Mouse (Mus musculus) limb, embryonic 10.5 days (tissue): ENCODE results near the gene Acer2. TPM values are rescaled to one million over a fixed set of nuclear protein-coding genes. Genes with fewer than 3 reads are reported as not detected.
"Not testable (repeated sequence)": the region's sequence is repeated elsewhere in the genome, so short reads cannot be mapped to it uniquely, and the experiment has no call there.

Experiments used
- DNase-seq: peaks from one replicate; pipeline ENCODE4 v3.0.0-alpha.2; 2017; ENCODE audit warnings: low spot score
- H3K27ac ChIP-seq: fragments of 300-500 bp; sonication (generic); 2 replicates; pipeline ENCODE4 v1.5.1; 2016; ENCODE audit warnings: mild to moderate bottlenecking
- H3K27me3 ChIP-seq: fragments of 300-500 bp; sonication (generic); 2 replicates; pipeline ENCODE4 v1.6.1; 2016; ENCODE audit warnings: low read depth, mild to moderate bottlenecking; ENCODE audit not compliant: poor library complexity, severe bottlenecking
- H3K36me3 ChIP-seq: fragments of 300-500 bp; sonication (generic); 2 replicates; pipeline ENCODE4 v1.6.1; 2016; ENCODE audit warnings: mild to moderate bottlenecking, moderate library complexity
- H3K4me1 ChIP-seq: fragments of 300-500 bp; sonication (generic); 2 replicates; pipeline ENCODE4 v1.6.1; 2016
- H3K4me3 ChIP-seq: fragments of 300-500 bp; sonication (generic); 2 replicates; pipeline ENCODE4 v1.5.1; 2016; ENCODE audit warnings: mild to moderate bottlenecking, moderate library complexity
- H3K9me3 ChIP-seq: fragments of 300-500 bp; sonication (generic); replicated peaks from 2 replicates; pipeline ENCODE4 v1.6.1; 2016; ENCODE audit warnings: mild to moderate bottlenecking
- WGBS: fragments of 180-500 bp; shearing (Covaris S2); methylation state at CpG from one replicate; pipeline ENCODE4 v1.1.7; 2016; 5-methylcytosine and 5-hydroxymethylcytosine counted together
- polyA plus RNA-seq: library from polyadenylated mRNA; unstranded; fragments of >200 nt; fragmentation: Nextera tagmentation; extraction: Ambion mirVana; gene quantifications from 2 replicates; pipeline ENCODE4 v1.2.1, GENCODE M21; 2016

Acer2 gene
- 13.1 and 17.1 TPM in 2 replicates for polyA plus RNA-seq

GRCm38 (mm10) chr4:86874146-86874847, at the start of gene Acer2:
Gene Acer2, plus strand, starts transcription at chr4:86874396.
- H3K27me3 ChIP-seq = peaks cover 35% of the 10 kb centered on the region
- peak within 1 kb of the TSS; percentile 79 for H3K27ac ChIP-seq
- WGBS = under 1% methylated on average over 59 of the region's 60 CpGs

GRCm38 (mm10) chr4:86825143-86825542, 49.1 kb upstream of the Acer2 start:
- 94% methylated on average over 7 of the region's 7 CpGs for WGBS
- H3K9me3 ChIP-seq = no peaks in the 10 kb centered on the region
- no peak overlapping the region for H3K4me3 ChIP-seq
- H3K27me3 ChIP-seq = no peaks in the 10 kb centered on the region
- H3K27ac ChIP-seq = no peak overlapping the region
- H3K36me3 ChIP-seq = peaks cover 76% of the 10 kb centered on the region
- no peaks in the 10 kb centered on the region for H3K4me1 ChIP-seq
- no peak for DNase-seq

More at GRCm38 (mm10) chr4:86874146-86874847, at the start of gene Acer2:
- DNase-seq = peak; percentile 87
- no peaks in the 10 kb centered on the region for H3K36me3 ChIP-seq
- peak within 1 kb of the TSS; percentile 77 for H3K4me3 ChIP-seq
- no peaks in the 10 kb centered on the region for H3K9me3 ChIP-seq
- peaks cover 12% of the 10 kb centered on the region for H3K4me1 ChIP-seq

GRCm38 (mm10) chr4:86831896-86832295, 42.3 kb upstream of the Acer2 start:
- Histone ChIP-seq H3K9me3 (no peaks in the 10 kb centered on the region), H3K36me3 (peaks cover 65% of the 10 kb centered on the region), H3K4me1 (no peaks in the 10 kb centered on the region), H3K4me3 (no peak overlapping the region), H3K27ac (no peak overlapping the region), H3K27me3 (no peaks in the 10 kb centered on the region)
- WGBS = 99% methylated on average over 2 of the region's 2 CpGs
- no peak for DNase-seq

- WGBS = 99% methylated on average over 2 of the region's 2 CpGs
- H3K27ac ChIP-seq, H3K4me1 ChIP-seq, H3K4me3 ChIP-seq, H3K9me3 ChIP-seq, H3K27me3 ChIP-seq, DNase-seq: not testable (repeated sequence)
- peaks cover 78% of the 10 kb centered on the region for H3K36me3 ChIP-seq
These were observed 33.1 kb upstream of the Acer2 start for GRCm38 (mm10) chr4:86841141-86841540.

- H3K4me1 ChIP-seq = no peaks in the 10 kb centered on the region
- H3K27ac ChIP-seq = no peak overlapping the region
- H3K27me3 ChIP-seq = no peaks in the 10 kb centered on the region
- 95% methylated on average over 3 of the region's 3 CpGs for WGBS
- no peaks in the 10 kb centered on the region for H3K9me3 ChIP-seq
- no peak overlapping the region for H3K4me3 ChIP-seq
- no peak for DNase-seq
- H3K36me3 ChIP-seq = peaks cover 73% of the 10 kb centered on the region
These were observed 28.8 kb upstream of the Acer2 start for GRCm38 (mm10) chr4:86845384-86845783.

GRCm38 (mm10) chr4:86847246-86847645, 26.9 kb upstream of the Acer2 start:
- H3K4me3 ChIP-seq = no peak overlapping the region
- H3K36me3 ChIP-seq = peaks cover 71% of the 10 kb centered on the region
- H3K4me1 ChIP-seq = no peaks in the 10 kb centered on the region
- H3K27me3 ChIP-seq = no peaks in the 10 kb centered on the region
- no peaks in the 10 kb centered on the region for H3K9me3 ChIP-seq
- WGBS = 99% methylated on average over 2 of the region's 2 CpGs
- H3K27ac ChIP-seq = no peak overlapping the region
- DNase-seq = no peak

- Histone ChIP-seq H3K36me3 (peaks cover 73% of the 10 kb centered on the region), H3K27me3 (no peaks in the 10 kb centered on the region), H3K4me3 (no peak overlapping the region), H3K4me1 (0 out of 2 replicates have a peak, but pooled peaks cover 2% of the 10 kb centered on the region), H3K9me3 (no peaks in the 10 kb centered on the region), H3K27ac (no peak overlapping the region)
- WGBS = 81% methylated on average over 2 of the region's 2 CpGs
- DNase-seq = no peak
These were observed 22.9 kb upstream of the Acer2 start for GRCm38 (mm10) chr4:86851331-86851730.

GRCm38 (mm10) chr4:86852018-86852417, 22.2 kb upstream of the Acer2 start:
- Histone ChIP-seq H3K27me3 (no peaks in the 10 kb centered on the region), H3K27ac (no peak overlapping the region), H3K36me3 (peaks cover 69% of the 10 kb centered on the region), H3K4me1 (0 out of 2 replicates have a peak, but pooled peaks cover 2% of the 10 kb centered on the region), H3K9me3 (no peaks in the 10 kb centered on the region), H3K4me3 (no peak overlapping the region)
- WGBS = 63% methylated on average over 3 of the region's 3 CpGs
- DNase-seq = no peak

- Histone ChIP-seq H3K4me1 (peaks cover 6% of the 10 kb centered on the region), H3K4me3 (no peak overlapping the region), H3K36me3 (peaks cover 60% of the 10 kb centered on the region), H3K9me3 (no peaks in the 10 kb centered on the region), H3K27me3 (no peaks in the 10 kb centered on the region), H3K27ac (no peak overlapping the region)
- 86% methylated on average over 4 of the region's 4 CpGs for WGBS
- DNase-seq = no peak
These were observed 21.2 kb upstream of the Acer2 start for GRCm38 (mm10) chr4:86852813-86853590.

GRCm38 (mm10) chr4:86856304-86857112, 17.7 kb upstream of the Acer2 start:
- Histone ChIP-seq H3K36me3 (peaks cover 46% of the 10 kb centered on the region), H3K4me1 (peaks cover 9% of the 10 kb centered on the region), H3K9me3 (no peaks in the 10 kb centered on the region), H3K27me3 (no peaks in the 10 kb centered on the region), H3K27ac (peak overlapping the region; percentile 100), H3K4me3 (peak overlapping the region; percentile 99)
- no peak for DNase-seq
- WGBS = 2% methylated on average over 50 of the region's 50 CpGs

- Histone ChIP-seq H3K36me3 (peaks cover 37% of the 10 kb centered on the region), H3K27ac (peak within 1 kb of the TSS; percentile 100), H3K4me3 (peak within 1 kb of the TSS; percentile 99), H3K27me3 (no peaks in the 10 kb centered on the region), H3K4me1 (peaks cover 9% of the 10 kb centered on the region), H3K9me3 (no peaks in the 10 kb centered on the region)
- DNase-seq = peak; percentile 94
- under 1% methylated on average over 68 of the region's 68 CpGs for WGBS
These were observed 16.8 kb upstream of the Acer2 start, which contains the start of gene Rps6 for GRCm38 (mm10) chr4:86857113-86858069. Gene Rps6, minus strand, starts transcription at chr4:86857412.

- H3K4me3 ChIP-seq = peak overlapping the region; percentile 99
- H3K4me1 ChIP-seq = peaks cover 9% of the 10 kb centered on the region
- peaks cover 31% of the 10 kb centered on the region for H3K36me3 ChIP-seq
- DNase-seq = no peak
- no peaks in the 10 kb centered on the region for H3K27me3 ChIP-seq
- no peak overlapping the region for H3K27ac ChIP-seq
- 60% methylated on average over 12 of the region's 12 CpGs for WGBS
- H3K9me3 ChIP-seq = no peaks in the 10 kb centered on the region
These were observed 16.1 kb upstream of the Acer2 start for GRCm38 (mm10) chr4:86858070-86858440.
